Mouse (Mus musculus) cortical plate, adult 2 months (tissue): ENCODE data around the gene Dmap1.

Source experiments
- CTCF ChIP-seq: fragments of 200-500 bp; IDR thresholded peaks from 2 replicates; pipeline ENCODE4 v1.5.1; 2011; ENCODE audit warnings: mild to moderate bottlenecking, control low read depth, low read length; ENCODE audit not compliant: insufficient read depth; ENCODE audit errors: extremely low read depth
- POLR2A ChIP-seq: fragments of 200-500 bp; IDR thresholded peaks from 2 replicates; pipeline ENCODE4 v1.6.1; 2011; ENCODE audit warnings: mild to moderate bottlenecking, low read length, control low read depth; ENCODE audit not compliant: insufficient read depth; ENCODE audit errors: extremely low read depth

- no peak for TF ChIP-seq CTCF
- TF ChIP-seq POLR2A, result no peak
These were observed 42.0 kb upstream of the Dmap1 start, which contains the start of gene Gm12845 for GRCm38 (mm10) chr4:117724112-117724511.
